Mouse (Mus musculus): Measurements from ENCODE around the gene Foxred1. TPM values are rescaled to one million over a fixed set of nuclear protein-coding genes. Genes with fewer than 3 reads are reported as not detected.

Gene Foxred1
- 21.3 and 22.1 TPM in 2 replicates for polyA plus RNA-seq (2015; fragmentation: Nextera tagmentation; extraction: Ambion mirVana)

DNA sequence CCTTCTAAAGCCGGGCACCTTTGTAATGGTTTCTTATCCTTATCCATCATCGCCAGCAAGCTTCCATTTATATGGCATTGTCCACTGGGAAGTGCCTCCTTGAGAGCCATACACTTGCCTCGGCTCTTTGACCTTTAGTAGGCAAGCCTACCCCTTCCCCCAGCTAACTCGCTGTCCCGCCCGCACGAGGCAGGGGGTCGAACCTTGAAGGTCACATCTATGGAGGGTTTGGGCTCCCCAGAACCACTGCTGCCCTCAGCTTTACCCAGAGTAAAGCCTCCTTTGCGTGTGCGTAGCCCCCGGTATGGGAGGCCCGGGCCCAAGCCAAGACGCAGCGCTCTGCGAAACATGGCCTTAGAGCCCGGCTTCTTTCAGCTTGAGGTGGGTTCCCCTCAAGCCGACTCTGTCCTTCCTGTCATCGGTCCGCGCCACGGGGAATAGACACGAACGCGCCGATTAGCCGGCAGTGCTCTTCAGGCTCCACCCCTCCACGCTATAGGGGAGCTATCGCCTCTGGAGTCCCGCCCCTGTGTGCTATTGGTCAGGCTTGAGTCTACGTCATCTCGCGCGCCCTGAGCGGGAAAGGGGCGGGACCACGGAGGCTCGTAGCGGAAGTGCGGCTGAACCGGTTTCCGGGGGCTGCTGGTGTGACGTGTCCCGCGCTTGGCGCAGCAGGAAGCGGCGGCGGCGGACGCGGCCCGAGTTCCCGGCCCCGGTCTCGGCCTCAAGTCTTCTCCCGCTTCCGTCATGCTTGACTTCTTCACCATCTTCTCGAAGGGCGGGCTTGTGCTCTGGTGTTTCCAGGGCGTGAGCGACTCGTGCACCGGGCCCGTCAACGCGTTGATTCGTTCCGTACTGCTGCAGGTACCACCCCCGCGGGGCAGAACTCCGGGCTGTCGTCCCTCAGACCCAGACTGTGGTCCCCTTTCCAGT is at the start of gene Foxred1:
Foxred1 (minus strand) TSS at position 514 of the 933 bp plus-strand sequence.
- Histone ChIP-seq H3K4me3 (replicated peaks) (peak within 1 kb of the TSS; percentile 94), H3K36me3 (replicated peaks) (peaks cover 67% of the 10 kb centered on the region), H3K27me3 (no peaks in the 10 kb centered on the region), H3K4me1 (replicated peaks) (peaks cover 26% of the 10 kb centered on the region), H3K9me3 (replicated peaks) (no peaks in the 10 kb centered on the region), H3K27ac (replicated peaks) (peak within 1 kb of the TSS; percentile 85), H3K9ac (peak within 1 kb of the TSS; percentile 82), H3K4me2 (peak within 1 kb of the TSS; percentile 90)
- WGBS (ENCODE audit: insufficient replicate concordance): under 1% methylated on average over 72 of the region's 72 CpGs
- ATAC-seq (ENCODE audit: insufficient read depth): peak; percentile 99

DNA sequence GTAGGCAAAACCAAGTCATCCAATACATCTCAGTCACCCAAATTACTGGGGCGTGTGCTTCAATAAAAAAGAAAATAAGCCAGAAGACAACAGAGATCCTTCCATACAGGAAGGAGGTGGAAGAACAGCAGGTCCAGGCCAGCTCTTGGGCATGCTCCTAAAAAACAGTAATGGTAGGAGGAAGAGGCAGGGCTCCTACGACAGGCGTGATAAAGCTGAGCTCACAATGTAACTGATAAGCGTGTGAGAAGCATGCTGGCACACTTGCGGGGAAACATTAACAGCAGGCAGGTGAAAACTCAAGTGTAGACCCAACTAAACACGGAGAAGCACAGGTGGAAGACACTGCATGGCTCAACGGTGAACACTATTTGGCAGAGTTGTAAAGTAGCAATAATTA is 46.5 kb upstream of the Foxred1 start:
- no peaks in the 10 kb centered on the region for H3K9me3 ChIP-seq (replicated peaks)
- no peak overlapping the region for H3K4me3 ChIP-seq (replicated peaks)
- H3K27ac ChIP-seq (replicated peaks): no peak overlapping the region
- no peak overlapping the region; the same call in 1 of the 2 replicates for H3K4me2 ChIP-seq
- no peak for ATAC-seq (ENCODE audit: insufficient read depth)
- H3K4me1 ChIP-seq (replicated peaks): peaks cover 10% of the 10 kb centered on the region
- no peak overlapping the region for H3K9ac ChIP-seq
- WGBS (ENCODE audit: insufficient replicate concordance): 43% methylated on average over 7 of the region's 7 CpGs
- H3K27me3 ChIP-seq: no peaks in the 10 kb centered on the region
- no peaks in the 10 kb centered on the region for H3K36me3 ChIP-seq (replicated peaks)

DNA sequence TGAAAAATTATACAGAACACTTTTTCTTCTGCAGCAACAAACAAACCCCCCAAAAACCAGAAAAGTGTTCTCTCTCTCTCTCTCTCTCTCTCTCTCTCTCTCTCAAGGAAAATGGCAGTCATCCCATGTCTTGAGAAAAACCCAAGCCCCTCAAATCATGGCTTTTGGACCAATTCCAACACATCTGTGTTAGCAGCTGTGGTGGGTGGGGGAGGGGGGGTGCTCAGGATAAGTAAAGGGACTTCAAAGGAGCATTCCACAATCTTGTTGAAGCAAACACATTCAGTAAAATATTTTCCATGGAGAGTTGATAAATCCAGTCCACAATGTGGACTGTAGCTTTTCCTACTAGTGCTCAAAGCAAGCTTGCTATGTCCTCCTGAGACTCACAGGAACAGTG is 38.6 kb upstream of the Foxred1 start:
- H3K4me2 ChIP-seq: no peak overlapping the region
- no peak overlapping the region for H3K27ac ChIP-seq (replicated peaks)
- H3K36me3 ChIP-seq (replicated peaks): no peaks in the 10 kb centered on the region
- no peaks in the 10 kb centered on the region for H3K4me1 ChIP-seq (replicated peaks)
- H3K9me3 ChIP-seq (replicated peaks): no peaks in the 10 kb centered on the region
- H3K9ac ChIP-seq: no peak overlapping the region
- H3K27me3 ChIP-seq: no peaks in the 10 kb centered on the region
- no peak for ATAC-seq (ENCODE audit: insufficient read depth)
- no peak overlapping the region for H3K4me3 ChIP-seq (replicated peaks)

DNA sequence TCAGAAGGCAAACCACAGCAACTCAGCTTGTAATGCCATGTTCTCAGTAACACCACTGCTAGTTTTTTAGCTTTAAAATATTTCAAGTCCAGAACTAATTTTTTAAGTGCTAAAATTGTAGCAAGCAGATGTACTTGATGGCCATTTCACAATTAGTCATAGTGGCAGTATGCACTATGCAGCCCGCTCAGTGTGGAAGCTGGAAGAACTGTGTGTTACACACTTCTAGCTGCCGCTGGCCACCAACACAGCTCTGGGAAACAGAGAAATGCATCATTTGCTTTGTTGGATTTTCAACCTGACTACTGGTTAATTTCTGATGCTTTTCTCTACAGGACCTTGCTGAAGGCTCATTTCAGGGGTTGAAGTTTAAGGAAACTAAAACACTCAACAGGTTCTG is 36.5 kb upstream of the Foxred1 start:
- Histone ChIP-seq H3K4me2 (no peak overlapping the region), H3K27ac (replicated peaks) (no peak overlapping the region), H3K4me1 (replicated peaks) (no peaks in the 10 kb centered on the region), H3K36me3 (replicated peaks) (no peaks in the 10 kb centered on the region), H3K9me3 (replicated peaks) (no peaks in the 10 kb centered on the region), H3K27me3 (no peaks in the 10 kb centered on the region), H3K9ac (no peak overlapping the region), H3K4me3 (replicated peaks) (no peak overlapping the region)
- ATAC-seq (ENCODE audit: insufficient read depth): no peak
- WGBS (ENCODE audit: insufficient replicate concordance): 85% methylated on average over 2 of the region's 2 CpGs

- no peak for ATAC-seq (ENCODE audit: insufficient read depth)
- Histone ChIP-seq H3K27me3 (no peaks in the 10 kb centered on the region), H3K4me3 (replicated peaks) (no peak overlapping the region), H3K9ac (no peak overlapping the region), H3K36me3 (replicated peaks) (0 out of 2 replicates have a peak, but pooled peaks cover 3% of the 10 kb centered on the region), H3K27ac (replicated peaks) (no peak overlapping the region), H3K9me3 (replicated peaks) (no peaks in the 10 kb centered on the region), H3K4me2 (no peak overlapping the region), H3K4me1 (replicated peaks) (no peaks in the 10 kb centered on the region)
- WGBS (ENCODE audit: insufficient replicate concordance): 76% methylated on average over 1 of the region's 1 CpGs
Measured at GRCm38 (mm10) chr9:35239734-35240133, 28.9 kb upstream of the Foxred1 start.

- no peak for ATAC-seq (ENCODE audit: insufficient read depth)
- H3K36me3 ChIP-seq (replicated peaks): peaks cover 6% of the 10 kb centered on the region
- 63% methylated on average over 6 of the region's 6 CpGs for WGBS (ENCODE audit: insufficient replicate concordance)
- no peaks in the 10 kb centered on the region for H3K4me1 ChIP-seq (replicated peaks)
- H3K9ac ChIP-seq: no peak overlapping the region
- no peak overlapping the region for H3K27ac ChIP-seq (replicated peaks)
- no peak overlapping the region for H3K4me2 ChIP-seq
- H3K9me3 ChIP-seq (replicated peaks): no peaks in the 10 kb centered on the region
- no peaks in the 10 kb centered on the region for H3K27me3 ChIP-seq
- H3K4me3 ChIP-seq (replicated peaks): no peak overlapping the region
Measured at GRCm38 (mm10) chr9:35238915-35239571, 28.2 kb upstream of the Foxred1 start.

DNA sequence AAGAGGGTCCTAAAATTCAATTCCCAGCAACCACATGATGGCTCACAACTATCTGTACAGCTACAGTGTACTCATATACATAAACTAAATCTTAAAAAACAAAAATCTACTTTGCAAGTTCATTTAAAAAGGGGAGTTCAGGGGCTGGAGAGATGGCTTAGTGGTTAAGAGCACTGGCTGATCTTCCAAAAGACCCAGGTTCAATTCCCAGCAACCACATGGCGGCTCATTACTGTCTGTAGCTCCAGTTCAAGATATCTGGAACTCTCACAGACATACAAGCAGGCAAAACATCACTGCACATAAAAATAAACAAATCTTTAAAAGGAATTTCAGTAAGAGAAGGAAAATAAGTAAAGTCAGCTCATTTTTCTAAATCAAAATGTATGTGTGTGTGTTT is 27.5 kb upstream of the Foxred1 start:
- Histone ChIP-seq H3K4me2 (no peak overlapping the region), H3K36me3 (replicated peaks) (peaks cover 9% of the 10 kb centered on the region), H3K9ac (no peak overlapping the region), H3K27me3 (no peaks in the 10 kb centered on the region), H3K9me3 (replicated peaks) (no peaks in the 10 kb centered on the region), H3K27ac (replicated peaks) (no peak overlapping the region), H3K4me1 (replicated peaks) (no peaks in the 10 kb centered on the region), H3K4me3 (replicated peaks) (no peak overlapping the region)
- 72% methylated on average over 1 of the region's 1 CpGs for WGBS (ENCODE audit: insufficient replicate concordance)
- no peak for ATAC-seq (ENCODE audit: insufficient read depth)

DNA sequence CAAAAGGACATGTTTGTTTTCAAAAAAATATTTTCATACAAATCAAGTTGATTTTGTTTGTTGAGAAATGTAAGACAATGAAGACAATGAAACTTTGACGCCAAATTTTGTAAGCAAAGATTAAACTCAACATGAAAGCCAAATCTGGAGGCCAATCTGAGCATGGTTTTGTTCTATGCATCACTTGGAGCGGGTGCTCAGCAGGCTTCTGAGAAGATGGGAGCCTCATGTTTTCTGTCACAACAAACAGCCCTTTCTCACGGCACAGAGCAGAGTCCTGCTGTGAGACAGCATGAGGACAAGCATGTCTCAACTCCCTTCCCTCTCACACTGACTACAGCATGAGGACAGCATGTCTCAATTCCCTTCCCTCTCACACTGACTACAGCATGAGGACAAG is 25.1 kb upstream of the Foxred1 start:
- peaks cover 14% of the 10 kb centered on the region for H3K36me3 ChIP-seq (replicated peaks)
- no peak overlapping the region for H3K4me2 ChIP-seq
- no peaks in the 10 kb centered on the region for H3K4me1 ChIP-seq (replicated peaks)
- no peak overlapping the region for H3K27ac ChIP-seq (replicated peaks)
- 69% methylated on average over 3 of the region's 3 CpGs for WGBS (ENCODE audit: insufficient replicate concordance)
- H3K4me3 ChIP-seq (replicated peaks): no peak overlapping the region
- H3K27me3 ChIP-seq: no peaks in the 10 kb centered on the region
- H3K9me3 ChIP-seq (replicated peaks): no peaks in the 10 kb centered on the region
- ATAC-seq (ENCODE audit: insufficient read depth): no peak
- no peak overlapping the region for H3K9ac ChIP-seq

DNA sequence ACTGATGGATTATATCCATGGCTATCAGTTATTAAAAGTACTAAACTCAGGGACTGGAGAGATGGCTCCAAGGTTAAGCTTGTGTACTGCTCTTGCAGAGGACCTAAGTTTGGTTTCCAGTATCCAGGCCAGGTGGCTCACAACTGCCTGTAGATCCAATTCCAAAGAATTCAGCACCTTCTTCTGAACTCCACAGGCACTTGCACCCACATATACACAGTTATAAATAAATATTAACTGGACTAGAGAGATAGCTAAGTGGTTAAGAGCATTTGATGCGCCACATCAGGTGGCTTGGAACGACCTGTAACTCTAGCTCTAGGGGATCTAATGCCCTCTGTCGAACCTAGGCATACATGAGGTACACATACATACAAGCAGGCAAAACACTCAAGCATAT is 17.8 kb upstream of the Foxred1 start:
- Histone ChIP-seq H3K9me3 (replicated peaks) (no peaks in the 10 kb centered on the region), H3K4me2 (no peak overlapping the region), H3K4me1 (replicated peaks) (no peaks in the 10 kb centered on the region), H3K36me3 (replicated peaks) (peaks cover 22% of the 10 kb centered on the region; the same call in 1 of the 2 replicates), H3K9ac (no peak overlapping the region), H3K27me3 (no peaks in the 10 kb centered on the region), H3K27ac (replicated peaks) (no peak overlapping the region), H3K4me3 (replicated peaks) (no peak overlapping the region)
- ATAC-seq (ENCODE audit: insufficient read depth): no peak
- WGBS (ENCODE audit: insufficient replicate concordance): 78% methylated on average over 3 of the region's 3 CpGs

DNA sequence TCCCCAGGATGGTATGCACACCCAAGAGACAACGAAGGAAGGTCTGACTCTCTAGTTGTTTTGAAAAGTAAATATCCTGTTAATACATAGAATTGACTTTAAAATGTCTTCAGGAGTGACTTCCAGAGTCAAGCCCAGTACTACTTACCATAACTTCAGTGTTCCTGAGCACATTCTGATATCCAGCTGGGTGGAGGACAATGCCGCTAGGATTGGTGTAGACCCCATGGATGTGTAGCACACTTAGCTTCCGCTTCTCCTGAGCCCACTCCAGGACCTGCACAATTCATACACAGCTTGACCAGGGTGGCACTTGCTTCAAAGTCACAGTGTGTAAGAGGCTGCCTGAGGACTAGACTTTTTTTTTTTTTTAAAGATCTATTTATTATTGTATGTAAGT is 12.6 kb upstream of the Foxred1 start:
- peaks cover 46% of the 10 kb centered on the region for H3K36me3 ChIP-seq (replicated peaks)
- no peaks in the 10 kb centered on the region for H3K27me3 ChIP-seq
- 87% methylated on average over 3 of the region's 3 CpGs for WGBS (ENCODE audit: insufficient replicate concordance)
- no peak overlapping the region for H3K4me3 ChIP-seq (replicated peaks)
- no peak overlapping the region for H3K27ac ChIP-seq (replicated peaks)
- no peak overlapping the region for H3K9ac ChIP-seq
- ATAC-seq (ENCODE audit: insufficient read depth): no peak
- no peak overlapping the region for H3K4me2 ChIP-seq
- no peaks in the 10 kb centered on the region for H3K9me3 ChIP-seq (replicated peaks)
- no peaks in the 10 kb centered on the region for H3K4me1 ChIP-seq (replicated peaks)

DNA sequence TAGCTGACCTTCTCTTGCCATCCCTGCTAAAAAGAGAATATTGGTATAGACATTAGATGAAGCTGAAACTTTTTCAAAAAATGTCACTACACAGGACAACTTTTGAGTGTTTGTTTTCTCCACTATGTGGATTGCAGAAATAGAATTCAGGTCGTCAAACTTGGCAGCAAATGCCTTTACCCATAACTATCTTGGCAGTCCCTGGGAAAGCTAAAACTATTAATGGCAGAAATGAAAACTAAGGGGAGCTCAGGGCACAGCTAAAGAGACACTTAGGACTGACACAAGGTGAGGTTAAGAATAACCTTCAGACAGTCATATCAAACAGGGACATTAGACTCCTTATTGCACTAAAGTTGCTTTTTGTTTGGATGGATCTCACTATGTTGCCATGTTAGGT is 7.1 kb upstream of the Foxred1 start:
- no peaks in the 10 kb centered on the region for H3K4me1 ChIP-seq (replicated peaks)
- H3K9me3 ChIP-seq (replicated peaks): no peaks in the 10 kb centered on the region
- no peak for ATAC-seq (ENCODE audit: insufficient read depth)
- WGBS (ENCODE audit: insufficient replicate concordance): 57% methylated on average over 1 of the region's 1 CpGs
- H3K9ac ChIP-seq: no peak overlapping the region
- H3K27me3 ChIP-seq: no peaks in the 10 kb centered on the region
- no peak overlapping the region for H3K4me2 ChIP-seq
- H3K36me3 ChIP-seq (replicated peaks): peaks cover 76% of the 10 kb centered on the region
- H3K27ac ChIP-seq (replicated peaks): no peak overlapping the region
- no peak overlapping the region for H3K4me3 ChIP-seq (replicated peaks)
